Mouse (Mus musculus) MEL (cell line): ENCODE measurements around the gene Hbq1b. TPM values are rescaled to one million over a fixed set of nuclear protein-coding genes. Genes with fewer than 3 reads are reported as not detected.

Source experiments
- DNase-seq: peaks from one replicate; pipeline ENCODE4 v3.0.0; 2011; ENCODE audit warnings: low read depth, low spot score
- H3K27ac ChIP-seq: 2 replicates; pipeline ENCODE4 v1.5.1; 2012; ENCODE audit warnings: low read depth, mild to moderate bottlenecking, control low read depth, low read length, moderate library complexity; ENCODE audit not compliant: control insufficient read depth
- H3K27me3 ChIP-seq, 2 experiments: fragments of 150-350 bp in 1 of 2; sonication (generic) in 1 of 2; 2 replicates each; pipeline ENCODE4 v1.6.1; 2012; ENCODE audit warnings: low read length in 2 of 2, mild to moderate bottlenecking in 2 of 2, improper control_type of control experiment in 1 of 2, moderate library complexity in 1 of 2; ENCODE audit not compliant: insufficient read depth in 2 of 2, control insufficient read depth in 1 of 2
- H3K36me3 ChIP-seq, 2 experiments: 2 replicates each; pipeline ENCODE4 v1.6.1; 2012 to 2014; ENCODE audit warnings: low read length in 2 of 2, improper control_type of control experiment in 1 of 2, inconsistent platforms in 1 of 2, mild to moderate bottlenecking in 1 of 2; ENCODE audit not compliant: insufficient read depth in 2 of 2, control insufficient read depth in 1 of 2
- H3K4me1 ChIP-seq, 2 experiments: fragments of 150-350 bp in 1 of 2; sonication (generic) in 1 of 2; 2 replicates each; pipeline ENCODE4 v1.6.1; 2012; ENCODE audit warnings: low read length in 2 of 2, improper control_type of control experiment in 1 of 2, mild to moderate bottlenecking in 1 of 2; ENCODE audit not compliant: insufficient read depth in 2 of 2, control insufficient read depth in 1 of 2
- H3K4me3 ChIP-seq, 2 experiments: fragments of 150-350 bp in 1 of 2; sonication (generic) in 1 of 2; 2 replicates each; pipeline ENCODE4 v1.5.1; 2012; ENCODE audit warnings: low read depth in 2 of 2, low read length in 2 of 2, mild to moderate bottlenecking in 2 of 2, moderate library complexity in 2 of 2, control low read depth in 1 of 2, improper control_type of control experiment in 1 of 2; ENCODE audit not compliant: control insufficient read depth in 1 of 2, insufficient read depth in 1 of 2
- H3K79me2 ChIP-seq: 2 replicates; pipeline ENCODE4 v1.6.1; 2012; ENCODE audit warnings: mild to moderate bottlenecking, low read length, moderate library complexity; ENCODE audit not compliant: control insufficient read depth, poor library complexity, insufficient read depth
- H3K9ac ChIP-seq: 2 replicates; pipeline ENCODE4 v1.6.1; 2012; ENCODE audit warnings: low read depth, mild to moderate bottlenecking, control low read depth, low read length, moderate library complexity; ENCODE audit not compliant: control insufficient read depth, poor library complexity, severe bottlenecking
- H3K9me3 ChIP-seq: fragments of 150-350 bp; sonication (generic); replicated peaks from 2 replicates; pipeline ENCODE4 v1.6.1; 2012; ENCODE audit warnings: mild to moderate bottlenecking, low read length, improper control_type of control experiment, moderate library complexity; ENCODE audit not compliant: insufficient read depth
- BHLHE40 ChIP-seq: IDR thresholded peaks from 2 replicates; pipeline ENCODE4 v1.6.1; 2012; ENCODE audit warnings: low read depth, mild to moderate bottlenecking, inconsistent platforms, low read length, improper control_type of control experiment, borderline replicate concordance
- CHD1 ChIP-seq: IDR thresholded peaks from 2 replicates; pipeline ENCODE4 v1.6.1; 2012; ENCODE audit warnings: low read depth, mild to moderate bottlenecking, inconsistent platforms, low read length, improper control_type of control experiment
- CHD2 ChIP-seq: IDR thresholded peaks from 2 replicates; pipeline ENCODE4 v1.6.1; 2011; ENCODE audit warnings: low read length, improper control_type of control experiment
- CTCF ChIP-seq, 3 experiments: IDR thresholded peaks in 2 of 3; conservative IDR thresholded peaks in 1 of 3; 2 replicates each; pipeline ENCODE4 v1.5.1; 2011 to 2012; ENCODE audit warnings: low read length in 3 of 3, low read depth in 2 of 3, mild to moderate bottlenecking in 2 of 3, improper control_type of control experiment in 1 of 3, inconsistent platforms in 1 of 3, mixed read lengths in 1 of 3, moderate library complexity in 1 of 3; ENCODE audit not compliant: control insufficient read depth in 1 of 3, insufficient read depth in 1 of 3, poor library complexity in 1 of 3, severe bottlenecking in 1 of 3
- EP300 ChIP-seq, 2 experiments: IDR thresholded peaks; 2 replicates each; pipeline ENCODE4 v1.6.1; 2011; ENCODE audit warnings: improper control_type of control experiment in 2 of 2, low read length in 2 of 2, low read depth in 1 of 2, mild to moderate bottlenecking in 1 of 2
- GABPA ChIP-seq: IDR thresholded peaks from 2 replicates; pipeline ENCODE4 v1.6.1; 2012; ENCODE audit warnings: low read depth, mild to moderate bottlenecking, inconsistent platforms, low read length, improper control_type of control experiment, moderate library complexity
- GATA1 ChIP-seq: IDR thresholded peaks from 2 replicates; pipeline ENCODE4 v1.6.1; 2011; ENCODE audit warnings: low read depth, low read length, improper control_type of control experiment
- HCFC1 ChIP-seq: IDR thresholded peaks from 2 replicates; pipeline ENCODE4 v1.6.1; 2012; ENCODE audit warnings: low read depth, mild to moderate bottlenecking, inconsistent platforms, low read length, improper control_type of control experiment, moderate library complexity
- JUND ChIP-seq: IDR thresholded peaks from 2 replicates; pipeline ENCODE4 v1.6.1; 2011; ENCODE audit warnings: low read depth, mild to moderate bottlenecking, improper control_type of control experiment, low read length
- KAT2A ChIP-seq: conservative IDR thresholded peaks from 2 replicates; pipeline ENCODE4 v1.6.1; 2012; ENCODE audit warnings: low read depth, low read length, improper control_type of control experiment, inconsistent platforms
- MAFK ChIP-seq: IDR thresholded peaks from 2 replicates; pipeline ENCODE4 v1.6.1; 2011; ENCODE audit warnings: low read depth, mild to moderate bottlenecking, low read length, improper control_type of control experiment, borderline replicate concordance
- MAX ChIP-seq: IDR thresholded peaks from 2 replicates; pipeline ENCODE4 v1.6.1; 2011; ENCODE audit warnings: low read length, improper control_type of control experiment
- MEF2A ChIP-seq: IDR thresholded peaks from 2 replicates; pipeline ENCODE4 v1.6.1; 2014; ENCODE audit warnings: low read depth, mild to moderate bottlenecking, inconsistent platforms, low read length, improper control_type of control experiment; ENCODE audit not compliant: poor library complexity, insufficient replicate concordance, severe bottlenecking; ENCODE audit errors: extremely low read depth
- MYB ChIP-seq: IDR thresholded peaks from 2 replicates; pipeline ENCODE4 v1.6.1; 2011; ENCODE audit warnings: mild to moderate bottlenecking, low read depth, low read length, improper control_type of control experiment
- NELFE ChIP-seq: IDR thresholded peaks from 2 replicates; pipeline ENCODE4 v1.6.1; 2011; ENCODE audit warnings: low read depth, low read length, improper control_type of control experiment
- NRF1 ChIP-seq: IDR thresholded peaks from 2 replicates; pipeline ENCODE4 v1.6.1; 2014; ENCODE audit warnings: low read depth, mild to moderate bottlenecking, inconsistent platforms, low read length, improper control_type of control experiment, moderate library complexity; ENCODE audit not compliant: poor library complexity, insufficient read depth, severe bottlenecking
- POLR2A ChIP-seq, 2 experiments: IDR thresholded peaks; 2 replicates each; pipeline ENCODE4 v1.6.1; 2011 to 2012; ENCODE audit warnings: low read length in 2 of 2, mild to moderate bottlenecking in 2 of 2, control low read depth in 1 of 2, improper control_type of control experiment in 1 of 2, low read depth in 1 of 2, moderate library complexity in 1 of 2; ENCODE audit not compliant: control insufficient read depth in 1 of 2, insufficient read depth in 1 of 2, poor library complexity in 1 of 2
- POLR2AphosphoS2 ChIP-seq: IDR thresholded peaks from 2 replicates; pipeline ENCODE4 v1.6.1; 2011; ENCODE audit warnings: low read length, improper control_type of control experiment
- POLR2AphosphoS5 ChIP-seq: IDR thresholded peaks from 2 replicates; pipeline ENCODE4 v1.6.1; 2012; ENCODE audit warnings: low read depth, borderline replicate concordance, mild to moderate bottlenecking, inconsistent platforms, low read length, moderate library complexity, mixed read lengths
- RAD21 ChIP-seq: IDR thresholded peaks from 2 replicates; pipeline ENCODE4 v1.6.1; 2011; ENCODE audit warnings: mild to moderate bottlenecking, low read depth, low read length, improper control_type of control experiment
- RCOR1 ChIP-seq: IDR thresholded peaks from 2 replicates; pipeline ENCODE4 v1.6.1; 2012; ENCODE audit warnings: low read depth, mild to moderate bottlenecking, inconsistent platforms, low read length, improper control_type of control experiment
- SMC3 ChIP-seq: IDR thresholded peaks from 2 replicates; pipeline ENCODE4 v1.6.1; 2011; ENCODE audit warnings: low read depth, low read length, improper control_type of control experiment
- TCF12 ChIP-seq: IDR thresholded peaks from 2 replicates; pipeline ENCODE4 v1.6.1; 2014; ENCODE audit warnings: low read depth, mild to moderate bottlenecking, inconsistent platforms, low read length, improper control_type of control experiment, moderate library complexity
- USF1 ChIP-seq: IDR thresholded peaks from 2 replicates; pipeline ENCODE4 v1.6.1; 2014; ENCODE audit warnings: low read depth, mild to moderate bottlenecking, inconsistent platforms, low read length, improper control_type of control experiment, moderate library complexity
- ZC3H11A ChIP-seq: IDR thresholded peaks from 2 replicates; pipeline ENCODE4 v1.6.1; 2012; ENCODE audit warnings: low read depth, mild to moderate bottlenecking, inconsistent platforms, low read length, improper control_type of control experiment
- ZMIZ1 ChIP-seq: IDR thresholded peaks from 2 replicates; pipeline ENCODE4 v1.6.1; 2012; ENCODE audit warnings: low read depth, mild to moderate bottlenecking, inconsistent platforms, low read length, improper control_type of control experiment, moderate library complexity
- polyA plus RNA-seq, 2 experiments: library from polyadenylated mRNA; stranded (reverse) in 1 of 2; unstranded in 1 of 2; fragments of >175 nt in 1 of 2; fragments of >200 nt in 1 of 2; gene quantifications; 2 replicates each; pipeline versions ENCODE4 v1.2.1 to v1.2.4; 2012; ENCODE audit warnings: low replicate concordance in 2 of 2, low read depth in 1 of 2; ENCODE audit not compliant: insufficient read length in 2 of 2, insufficient read depth in 1 of 2, missing spikeins in 1 of 2
- total RNA-seq: library from RNA; depleted of rRNA; stranded (reverse); fragments of 300-350 nt; gene quantifications from 2 replicates; pipeline ENCODE4 v1.2.3, GENCODE M21; 2012

Hbq1b gene
- total and polyA plus RNA-seq, 3 experiments = 2.3 to 6.5 TPM; not detected in 1

DNA sequence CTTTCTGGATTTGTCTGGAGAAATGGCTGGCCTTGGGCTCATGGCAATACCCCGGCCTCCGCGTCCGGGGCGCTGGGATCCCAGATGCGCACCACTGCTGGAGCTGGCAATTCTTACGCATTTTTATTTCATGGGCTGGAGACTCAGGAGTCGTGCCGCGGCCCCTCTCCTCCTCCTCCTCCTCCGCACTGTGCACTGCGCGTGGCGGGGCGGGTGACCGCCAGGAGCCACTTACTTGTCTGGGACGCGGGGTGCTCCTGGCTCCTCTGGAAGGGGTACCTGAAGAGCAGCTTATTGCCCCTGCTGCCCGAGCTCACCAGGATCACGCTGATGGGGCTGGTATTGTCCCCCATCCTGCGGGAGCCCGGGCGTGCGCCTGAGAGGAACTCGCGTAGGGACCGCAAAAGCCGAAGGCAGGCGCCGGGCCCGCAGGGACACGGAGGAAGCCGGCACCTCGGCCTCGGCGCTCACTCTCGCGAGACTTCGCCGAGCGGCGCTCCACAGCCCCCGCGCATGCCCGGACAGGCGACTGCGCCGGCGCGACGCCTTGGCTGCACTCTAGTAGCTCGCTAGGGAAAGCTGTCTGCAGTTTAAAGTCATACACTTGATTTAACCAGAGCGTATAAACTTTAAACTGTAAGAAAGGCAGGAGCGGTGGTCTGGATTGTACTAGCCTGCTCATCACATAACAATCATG lies 19.4 kb upstream of the Hbq1b start, which contains the start of gene Nprl3 (continued):
- peak; percentile 97 for TF ChIP-seq ZMIZ1
- TF ChIP-seq TCF12 = peak; percentile 80
- TF ChIP-seq SMC3 = no peak
- no peak for TF ChIP-seq ZC3H11A

DNA sequence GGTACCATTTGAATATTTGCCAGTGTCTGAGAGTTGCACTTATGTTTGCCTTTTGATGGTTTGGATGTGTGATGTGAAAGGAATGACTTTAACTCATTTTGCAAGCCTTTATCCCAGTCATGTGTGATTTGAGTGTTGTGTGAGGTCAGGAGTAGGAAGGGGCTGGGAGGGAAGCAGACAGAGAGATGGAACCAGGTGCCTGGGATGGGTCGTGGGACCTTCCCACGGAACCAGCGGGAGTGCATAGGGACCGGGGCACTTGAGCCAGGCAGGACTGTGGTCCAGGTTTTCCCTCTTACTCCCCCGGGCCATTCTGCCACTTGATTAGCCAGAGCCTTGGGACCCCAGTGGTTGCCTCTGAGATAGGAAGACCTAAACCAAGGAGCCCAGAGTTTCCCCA lies 18.8 kb upstream of the Hbq1b start:
- Histone ChIP-seq H3K9me3 (no peaks in the 10 kb centered on the region), H3K79me2 (peaks cover 5% of the 10 kb centered on the region), H3K4me3 (peak overlapping the region; percentile 32 to 74), H3K36me3 (peaks cover 0 to 48% of the 10 kb centered on the region in 2 experiments; a peak in 2 of 4 replicates), H3K27ac (peak overlapping the region; percentile 74), H3K27me3 (no peaks in the 10 kb centered on the region), H3K4me1 (peaks cover 28 to 47% of the 10 kb centered on the region in 2 experiments), H3K9ac (peak overlapping the region; percentile 63)
- no peak for TF ChIP-seq JUND
- TF ChIP-seq MEF2A = no peak
- no peak for TF ChIP-seq CHD2
- TF ChIP-seq MYB = no peak
- no peak for TF ChIP-seq HCFC1
- TF ChIP-seq MAX = no peak
- TF ChIP-seq CTCF (IDR thresholded peaks at IDR 0.05 in 2 of 3, conservative IDR thresholded peaks at IDR 0.05 in 1 of 3; ENCODE audit: control insufficient read depth in 1 of 3, insufficient read depth in 1 of 3, low read depth in 2 of 3, low read length in 3 of 3, poor library complexity in 1 of 3, severe bottlenecking in 1 of 3) = no peak
- TF ChIP-seq POLR2AphosphoS2 = no peak
- TF ChIP-seq POLR2A (IDR thresholded peaks at IDR 0.05; ENCODE audit: control insufficient read depth in 1 of 2, insufficient read depth in 1 of 2, low read depth in 1 of 2, low read length in 2 of 2, poor library complexity in 1 of 2) = no peak
- no peak for TF ChIP-seq GABPA
- TF ChIP-seq RAD21 = no peak
- TF ChIP-seq CHD1 = no peak
- peak; percentile 45 for DNase-seq

DNA sequence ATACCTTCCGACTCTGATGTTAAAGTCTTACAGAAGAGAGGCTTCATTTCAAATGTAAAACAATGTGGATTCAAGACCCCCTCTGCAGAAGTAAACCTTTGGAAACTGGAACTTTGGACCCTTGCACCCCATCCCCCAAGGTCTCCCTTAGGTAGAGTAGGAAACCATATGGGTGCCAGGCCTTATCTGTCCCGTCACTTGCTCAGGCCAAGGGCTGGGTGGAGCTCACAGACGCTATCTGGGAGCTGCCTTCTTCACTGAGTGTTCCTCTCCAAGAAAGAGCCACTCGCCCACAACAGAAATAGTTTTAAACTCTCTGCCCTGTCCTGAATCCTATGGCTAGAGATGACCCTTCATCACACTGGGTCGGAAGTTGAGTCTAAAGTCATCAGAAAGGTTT lies 17.8 kb upstream of the Hbq1b start:
- H3K9ac ChIP-seq = peak overlapping the region; percentile 33; the same call in 1 of the 2 replicates
- peaks cover 0 to 48% of the 10 kb centered on the region in 2 experiments; a peak in 2 of 4 replicates for H3K36me3 ChIP-seq
- no peaks in the 10 kb centered on the region for H3K27me3 ChIP-seq
- H3K27ac ChIP-seq = peak overlapping the region; percentile 74
- peak overlapping the region; percentile 2 to 42; a peak in 3 of 4 replicates for H3K4me3 ChIP-seq
- DNase-seq = peak; percentile 84
- peaks cover 28 to 47% of the 10 kb centered on the region in 2 experiments for H3K4me1 ChIP-seq
- H3K79me2 ChIP-seq = peaks cover 5% of the 10 kb centered on the region
- no peaks in the 10 kb centered on the region for H3K9me3 ChIP-seq
- TF ChIP-seq ZMIZ1 = 0 out of 2 replicates have a peak, but pooled peaks have one; percentile 36
- TF ChIP-seq CTCF (IDR thresholded peaks at IDR 0.05 in 2 of 3, conservative IDR thresholded peaks at IDR 0.05 in 1 of 3; ENCODE audit: control insufficient read depth in 1 of 3, insufficient read depth in 1 of 3, low read depth in 2 of 3, low read length in 3 of 3, poor library complexity in 1 of 3, severe bottlenecking in 1 of 3) = no peak
- peak in 1 of 2 experiments; percentile 29; a peak in 1 of 4 replicates for TF ChIP-seq POLR2A (IDR thresholded peaks at IDR 0.05; ENCODE audit: control insufficient read depth in 1 of 2, insufficient read depth in 1 of 2, low read depth in 1 of 2, low read length in 2 of 2, poor library complexity in 1 of 2)
- peak; percentile 2; the same call in 1 of the 2 replicates for TF ChIP-seq SMC3
- peak; percentile 70 for TF ChIP-seq CHD2
- no peak for TF ChIP-seq POLR2AphosphoS5
- TF ChIP-seq POLR2AphosphoS2 = no peak
- TF ChIP-seq ZC3H11A = no peak
- no peak for TF ChIP-seq KAT2A
- TF ChIP-seq MAFK = 0 out of 2 replicates have a peak, but pooled peaks have one; percentile 51
- no peak for TF ChIP-seq MEF2A
- TF ChIP-seq BHLHE40 = peak; percentile 54; the same call in 1 of the 2 replicates
- TF ChIP-seq HCFC1 = peak; percentile 39; the same call in 1 of the 2 replicates
- peak; percentile 63; the same call in 1 of the 2 replicates for TF ChIP-seq RCOR1
- no peak for TF ChIP-seq USF1
- TF ChIP-seq GATA1 = peak; percentile 92
- peak; percentile 43 for TF ChIP-seq NELFE
- TF ChIP-seq EP300 (IDR thresholded peaks at IDR 0.05; ENCODE audit: low read depth in 1 of 2, low read length in 2 of 2) = peak; percentile 88 to 92
- no peak for TF ChIP-seq NRF1
